Mouse (Mus musculus) stomach, embryonic 15.5 days (tissue): ENCODE data around the gene Acap3. TPM values are rescaled to one million over a fixed set of nuclear protein-coding genes. Genes with fewer than 3 reads are reported as not detected.
A peak's percentile ranks its signal among the peaks of the same experiment; 100 is the strongest.

ENCODE experiments used
- ATAC-seq: fragments of 200-750 bp; cut with Nextera tagmentation; 2 replicates; pipeline ENCODE4 v1.8.0; 2017; ENCODE audit warnings: low read depth, moderate number of reproducible peaks, moderate TSS enrichment; ENCODE audit not compliant: insufficient read depth, low FRiP score
- H3K27ac ChIP-seq: fragments of 300-500 bp; sonication (generic); 2 replicates; pipeline ENCODE4 v1.5.1; 2015; ENCODE audit warnings: mild to moderate bottlenecking, inconsistent platforms
- H3K27me3 ChIP-seq: fragments of 300-500 bp; sonication (generic); replicated peaks from 2 replicates; pipeline ENCODE4 v1.6.1; 2015; ENCODE audit warnings: inconsistent platforms
- H3K36me3 ChIP-seq: fragments of 300-500 bp; sonication (generic); 2 replicates; pipeline ENCODE4 v1.6.1; 2015; ENCODE audit warnings: inconsistent platforms
- H3K4me1 ChIP-seq: fragments of 300-500 bp; sonication (generic); 2 replicates; pipeline ENCODE4 v1.6.1; 2015; ENCODE audit warnings: inconsistent platforms
- H3K4me2 ChIP-seq: fragments of 300-500 bp; sonication (generic); 2 replicates; pipeline ENCODE4 v1.6.1; 2015; ENCODE audit warnings: mild to moderate bottlenecking, inconsistent platforms
- H3K4me3 ChIP-seq: fragments of 300-500 bp; sonication (generic); replicated peaks from 2 replicates; pipeline ENCODE4 v1.5.1; 2015; ENCODE audit warnings: inconsistent platforms
- H3K9ac ChIP-seq: fragments of 300-500 bp; sonication (generic); 2 replicates; pipeline ENCODE4 v1.6.1; 2015; ENCODE audit warnings: inconsistent platforms
- H3K9me3 ChIP-seq: fragments of 300-500 bp; sonication (generic); 2 replicates; pipeline ENCODE4 v1.6.1; 2016; ENCODE audit warnings: inconsistent platforms
- WGBS: fragments of 180-500 bp; shearing (Covaris S2); methylation state at CpG from one replicate; pipeline ENCODE4 v1.1.7; 2015; 5-methylcytosine and 5-hydroxymethylcytosine counted together
- polyA plus RNA-seq: library from polyadenylated mRNA; unstranded; fragments of >200 nt; fragmentation: Nextera tagmentation; extraction: Ambion mirVana; gene quantifications from 2 replicates; pipeline ENCODE4 v1.2.1, GENCODE M21; 2015

Acap3 gene
- polyA plus RNA-seq: 17.0 and 17.5 TPM in 2 replicates

DNA sequence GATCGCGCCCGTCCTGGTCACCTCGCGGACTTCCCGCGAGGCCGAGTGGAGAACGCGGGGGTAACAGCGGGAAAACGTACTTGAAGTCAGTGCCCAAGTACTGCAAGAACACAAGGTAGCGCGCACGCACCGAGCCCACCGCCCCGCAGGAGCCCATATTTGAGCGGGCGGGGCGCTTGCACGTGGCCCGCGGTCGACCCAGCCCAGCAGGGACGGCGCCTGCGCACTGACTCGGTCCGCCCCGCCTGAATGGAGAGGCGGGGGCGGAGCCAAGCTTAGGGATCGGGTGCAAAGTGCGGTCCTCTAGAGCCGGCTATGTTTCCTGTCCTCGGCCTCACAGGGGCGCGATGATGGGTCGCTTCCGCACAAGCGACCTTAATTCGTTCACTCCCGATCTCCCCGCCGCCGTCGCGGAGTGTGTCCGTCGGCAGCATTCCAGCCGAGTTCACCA, at the start of gene Acap3, which contains the start of gene Pusl1:
Gene Acap3 (plus strand): TSS at position 272 of the 451 bp plus-strand sequence.
Gene Pusl1 (minus strand): TSS at position 231 of the 451 bp plus-strand sequence.
- under 1% methylated on average over 52 of the region's 52 CpGs for WGBS
- H3K9me3 ChIP-seq: no peaks in the 10 kb centered on the region
- H3K27me3 ChIP-seq: no peaks in the 10 kb centered on the region
- H3K9ac ChIP-seq: peak within 1 kb of the TSS; percentile 97
- ATAC-seq: peak; percentile 81
- H3K4me2 ChIP-seq: peak within 1 kb of the TSS; percentile 96
- peak within 1 kb of the TSS; percentile 97 for H3K4me3 ChIP-seq
- H3K27ac ChIP-seq: peak within 1 kb of the TSS; percentile 99
- peaks cover 39% of the 10 kb centered on the region for H3K4me1 ChIP-seq
- H3K36me3 ChIP-seq: peaks cover 25% of the 10 kb centered on the region

- Histone ChIP-seq H3K27me3 (no peaks in the 10 kb centered on the region), H3K9me3 (no peaks in the 10 kb centered on the region), H3K9ac (no peak overlapping the region), H3K36me3 (0 out of 2 replicates have a peak, but pooled peaks cover 3% of the 10 kb centered on the region), H3K4me2 (no peak overlapping the region), H3K27ac (no peak overlapping the region), H3K4me3 (no peak overlapping the region), H3K4me1 (peaks cover 41% of the 10 kb centered on the region)
- WGBS: 95% methylated on average over 5 of the region's 5 CpGs
- no peak for ATAC-seq
Observed at GRCm38 (mm10) chr4:155843231-155843630, 48.4 kb upstream of the Acap3 start.

- H3K27me3 ChIP-seq: no peaks in the 10 kb centered on the region
- H3K36me3 ChIP-seq: 0 out of 2 replicates have a peak, but pooled peaks cover 3% of the 10 kb centered on the region
- peaks cover 26% of the 10 kb centered on the region for H3K4me1 ChIP-seq
- peak; percentile 91 for ATAC-seq
- peak within 1 kb of the TSS; percentile 95 for H3K4me2 ChIP-seq
- H3K4me3 ChIP-seq: peak within 1 kb of the TSS; percentile 66
- 3% methylated on average over 56 of the region's 65 CpGs for WGBS
- peak within 1 kb of the TSS; percentile 77 for H3K27ac ChIP-seq
- H3K9me3 ChIP-seq: no peaks in the 10 kb centered on the region
- H3K9ac ChIP-seq: peak within 1 kb of the TSS; percentile 86
Observed at GRCm38 (mm10) chr4:155846871-155847578, 44.6 kb upstream of the Acap3 start, which contains the start of gene Dvl1. Dvl1 (plus strand) TSS chr4:155847402.

- no peaks in the 10 kb centered on the region for H3K36me3 ChIP-seq
- peak; percentile 23 for ATAC-seq
- peak overlapping the region; percentile 66 for H3K4me3 ChIP-seq
- WGBS: under 1% methylated on average over 68 of the region's 69 CpGs
- H3K9ac ChIP-seq: peak overlapping the region; percentile 86
- peaks cover 26% of the 10 kb centered on the region for H3K4me1 ChIP-seq
- no peaks in the 10 kb centered on the region for H3K27me3 ChIP-seq
- H3K4me2 ChIP-seq: peak overlapping the region; percentile 95
- H3K27ac ChIP-seq: peak overlapping the region; percentile 59; the same call in 1 of the 2 replicates
- no peaks in the 10 kb centered on the region for H3K9me3 ChIP-seq
Observed at GRCm38 (mm10) chr4:155847591-155848352, 43.9 kb upstream of the Acap3 start.

- peak overlapping the region; percentile 66 for H3K4me3 ChIP-seq
- H3K9ac ChIP-seq: peak overlapping the region; percentile 86; the same call in 1 of the 2 replicates
- H3K36me3 ChIP-seq: no peaks in the 10 kb centered on the region
- no peaks in the 10 kb centered on the region for H3K9me3 ChIP-seq
- H3K27me3 ChIP-seq: no peaks in the 10 kb centered on the region
- ATAC-seq: no peak
- 65% methylated on average over 7 of the region's 7 CpGs for WGBS
- H3K4me1 ChIP-seq: peaks cover 26% of the 10 kb centered on the region
- no peak overlapping the region for H3K27ac ChIP-seq
- H3K4me2 ChIP-seq: peak overlapping the region; percentile 95
Observed at GRCm38 (mm10) chr4:155848434-155849095, 43.1 kb upstream of the Acap3 start.

DNA sequence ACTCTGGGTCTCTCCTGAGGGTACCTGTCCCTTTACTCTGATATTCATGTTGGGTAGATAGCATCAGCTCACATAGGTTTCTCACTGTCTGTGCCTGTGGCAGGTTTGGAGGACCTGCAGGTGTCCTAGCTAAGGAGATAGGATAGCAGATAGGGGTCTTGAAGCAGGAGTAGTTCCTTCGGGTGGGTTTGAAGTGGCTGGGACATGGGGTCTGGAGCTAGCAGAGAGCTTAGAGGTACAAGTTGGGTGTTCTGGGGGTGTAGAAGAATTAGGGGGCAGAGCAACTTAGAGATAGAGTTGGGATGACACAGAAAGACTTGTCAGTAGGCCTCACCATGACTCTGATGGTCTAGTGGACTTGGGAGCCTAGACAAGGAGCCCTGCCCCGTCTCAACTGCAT, 42.2 kb upstream of the Acap3 start:
- no peaks in the 10 kb centered on the region for H3K27me3 ChIP-seq
- no peak for ATAC-seq
- H3K36me3 ChIP-seq: peaks cover 3% of the 10 kb centered on the region; the same call in 1 of the 2 replicates
- 76% methylated on average over 2 of the region's 2 CpGs for WGBS
- no peak overlapping the region for H3K4me2 ChIP-seq
- H3K27ac ChIP-seq: no peak overlapping the region
- no peak overlapping the region for H3K4me3 ChIP-seq
- peaks cover 26% of the 10 kb centered on the region for H3K4me1 ChIP-seq
- H3K9me3 ChIP-seq: no peaks in the 10 kb centered on the region
- H3K9ac ChIP-seq: no peak overlapping the region

- 83% methylated on average over 3 of the region's 3 CpGs for WGBS
Observed at GRCm38 (mm10) chr4:155849792-155850451, 41.7 kb upstream of the Acap3 start.

DNA sequence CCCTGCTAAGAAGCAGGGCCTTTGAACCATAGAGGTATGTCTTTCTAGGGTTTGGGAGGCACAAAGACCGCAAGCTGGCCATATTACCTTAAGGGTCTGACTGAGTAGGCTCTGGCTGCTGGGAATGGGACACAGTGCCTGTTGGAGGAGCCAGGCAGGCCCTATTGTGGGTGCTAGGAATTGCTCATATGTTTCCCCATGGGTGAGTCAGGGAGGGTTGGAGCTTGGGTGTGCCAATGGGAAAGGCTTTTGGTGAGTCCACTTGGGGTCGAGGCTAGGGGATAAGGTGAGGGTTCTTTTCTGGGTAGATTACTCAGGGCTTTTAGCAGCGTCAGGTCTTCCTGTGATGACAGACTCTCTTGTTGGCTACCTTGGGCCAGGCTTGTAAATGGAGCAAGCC, 40.3 kb upstream of the Acap3 start:
- Histone ChIP-seq H3K4me2 (no peak overlapping the region), H3K27ac (no peak overlapping the region), H3K9ac (no peak overlapping the region), H3K4me3 (no peak overlapping the region), H3K9me3 (no peaks in the 10 kb centered on the region), H3K36me3 (peaks cover 21% of the 10 kb centered on the region), H3K27me3 (no peaks in the 10 kb centered on the region), H3K4me1 (peaks cover 25% of the 10 kb centered on the region)
- WGBS: 88% methylated on average over 3 of the region's 3 CpGs
- no peak for ATAC-seq

More at GRCm38 (mm10) chr4:155849792-155850451, 41.7 kb upstream of the Acap3 start:
- H3K4me2 ChIP-seq: no peak overlapping the region
- no peak for ATAC-seq
- peaks cover 8% of the 10 kb centered on the region for H3K36me3 ChIP-seq
- no peak overlapping the region for H3K27ac ChIP-seq
- no peak overlapping the region for H3K4me3 ChIP-seq
- H3K9ac ChIP-seq: no peak overlapping the region
- no peaks in the 10 kb centered on the region for H3K9me3 ChIP-seq
- H3K27me3 ChIP-seq: no peaks in the 10 kb centered on the region
- peaks cover 26% of the 10 kb centered on the region for H3K4me1 ChIP-seq

- no peak for ATAC-seq
- H3K27ac ChIP-seq: no peak overlapping the region
- H3K4me3 ChIP-seq: no peak overlapping the region
- no peaks in the 10 kb centered on the region for H3K9me3 ChIP-seq
- H3K4me2 ChIP-seq: no peak overlapping the region
- WGBS: 63% methylated on average over 2 of the region's 2 CpGs
- H3K9ac ChIP-seq: no peak overlapping the region
- peaks cover 19% of the 10 kb centered on the region for H3K4me1 ChIP-seq
- peaks cover 25% of the 10 kb centered on the region for H3K36me3 ChIP-seq
- no peaks in the 10 kb centered on the region for H3K27me3 ChIP-seq
Observed at GRCm38 (mm10) chr4:155851951-155852411, 39.6 kb upstream of the Acap3 start.

GRCm38 (mm10) chr4:155853421-155853820, 38.2 kb upstream of the Acap3 start:
- Histone ChIP-seq H3K4me2 (no peak overlapping the region), H3K27ac (no peak overlapping the region), H3K9ac (no peak overlapping the region), H3K4me3 (no peak overlapping the region), H3K4me1 (peaks cover 12% of the 10 kb centered on the region), H3K36me3 (peaks cover 32% of the 10 kb centered on the region), H3K27me3 (no peaks in the 10 kb centered on the region), H3K9me3 (no peaks in the 10 kb centered on the region)
- WGBS: 89% methylated on average over 9 of the region's 9 CpGs
- no peak for ATAC-seq

DNA sequence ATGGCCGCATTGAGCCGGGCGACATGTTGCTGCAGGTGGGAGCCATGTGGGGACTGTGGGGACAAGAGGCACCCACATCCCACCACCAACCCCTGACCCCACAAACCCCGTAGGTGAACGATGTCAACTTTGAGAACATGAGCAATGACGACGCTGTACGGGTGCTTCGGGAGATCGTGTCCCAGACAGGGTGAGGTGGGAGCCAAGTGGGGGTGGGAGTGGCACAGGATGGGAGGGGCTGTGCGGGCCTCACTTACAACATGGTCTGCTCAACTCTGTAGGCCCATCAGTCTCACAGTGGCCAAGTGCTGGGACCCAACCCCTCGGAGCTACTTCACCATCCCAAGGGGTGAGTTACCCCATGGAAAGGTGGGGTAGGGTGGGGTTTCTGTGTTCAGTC, 36.6 kb upstream of the Acap3 start:
- no peak overlapping the region for H3K4me2 ChIP-seq
- H3K4me3 ChIP-seq: no peak overlapping the region
- H3K27ac ChIP-seq: no peak overlapping the region
- H3K4me1 ChIP-seq: no peaks in the 10 kb centered on the region
- H3K36me3 ChIP-seq: peaks cover 38% of the 10 kb centered on the region
- H3K9me3 ChIP-seq: no peaks in the 10 kb centered on the region
- 94% methylated on average over 12 of the region's 12 CpGs for WGBS
- no peak for ATAC-seq
- H3K27me3 ChIP-seq: no peaks in the 10 kb centered on the region
- no peak overlapping the region for H3K9ac ChIP-seq
